Mouse (Mus musculus) E14TG2a.4 (cell line): ENCODE data around the gene S100a4.

Experiments used
- CTCF ChIP-seq: conservative IDR thresholded peaks from 2 replicates; pipeline ENCODE4 v1.5.1; 2014; ENCODE audit warnings: low read length
- NANOG ChIP-seq: IDR thresholded peaks from 2 replicates; pipeline ENCODE4 v1.6.1; 2014; ENCODE audit warnings: borderline replicate concordance, low read length, mixed read lengths
- POU5F1 ChIP-seq: IDR thresholded peaks from 2 replicates; pipeline ENCODE4 v1.6.1; 2014; ENCODE audit warnings: low read length, borderline replicate concordance

- TF ChIP-seq POU5F1 (no peak), CTCF (no peak), NANOG (no peak)
Observed at GRCm38 (mm10) chr3:90611494-90611893, 7.9 kb downstream of the S100a4 start.
